Mouse (Mus musculus) heart, embryonic 14.5 days (tissue): ENCODE measurements around the gene Agrn. TPM values are rescaled to one million over a fixed set of nuclear protein-coding genes. Genes with fewer than 3 reads are reported as not detected.

Source experiments
- ATAC-seq: fragments of 200-750 bp; cut with Nextera tagmentation; 2 replicates; pipeline ENCODE4 v1.8.0; 2017; ENCODE audit warnings: low read depth, moderate TSS enrichment; ENCODE audit not compliant: insufficient number of reproducible peaks, insufficient read depth, low FRiP score
- H3K27ac ChIP-seq, 2 experiments: fragments of 200-500 bp in 1 of 2; fragments of 300-500 bp in 1 of 2; sonication (generic) in 1 of 2; replicated peaks in 1 of 2; 2 replicates each; pipeline ENCODE4 v1.5.1; 2012 to 2014; ENCODE audit warnings: low read depth in 2 of 2, low read length in 2 of 2, control low read depth in 1 of 2, mild to moderate bottlenecking in 1 of 2, mixed read lengths in 1 of 2; ENCODE audit not compliant: control insufficient read depth in 1 of 2, insufficient read depth in 1 of 2
- H3K27me3 ChIP-seq: fragments of 300-500 bp; sonication (generic); 2 replicates; pipeline ENCODE4 v1.6.1; 2014; ENCODE audit warnings: mild to moderate bottlenecking, low read length, control low read depth; ENCODE audit not compliant: control insufficient read depth, insufficient read depth
- H3K36me3 ChIP-seq: fragments of 300-500 bp; sonication (generic); 2 replicates; pipeline ENCODE4 v1.6.1; 2014; ENCODE audit warnings: mild to moderate bottlenecking, control low read depth, low read length, mixed read lengths; ENCODE audit not compliant: control insufficient read depth, insufficient read depth
- H3K4me1 ChIP-seq, 2 experiments: fragments of 200-500 bp in 1 of 2; fragments of 300-500 bp in 1 of 2; sonication (generic) in 1 of 2; 2 replicates each; pipeline ENCODE4 v1.6.1; 2012 to 2014; ENCODE audit warnings: low read length in 2 of 2, control low read depth in 1 of 2, mixed read lengths in 1 of 2; ENCODE audit not compliant: control insufficient read depth in 2 of 2, insufficient read depth in 2 of 2
- H3K4me2 ChIP-seq: fragments of 300-500 bp; sonication (generic); 2 replicates; pipeline ENCODE4 v1.6.1; 2014; ENCODE audit warnings: mild to moderate bottlenecking, low read length
- H3K4me3 ChIP-seq, 2 experiments: fragments of 200-500 bp in 1 of 2; fragments of 300-500 bp in 1 of 2; sonication (generic) in 1 of 2; 2 replicates each; pipeline ENCODE4 v1.5.1; 2012 to 2014; ENCODE audit warnings: low read length in 2 of 2, mild to moderate bottlenecking in 2 of 2, control low read depth in 1 of 2, low read depth in 1 of 2, moderate library complexity in 1 of 2; ENCODE audit not compliant: control insufficient read depth in 1 of 2, insufficient read depth in 1 of 2
- H3K9ac ChIP-seq: fragments of 300-500 bp; sonication (generic); 2 replicates; pipeline ENCODE4 v1.6.1; 2014; ENCODE audit warnings: mild to moderate bottlenecking, low read length
- H3K9me3 ChIP-seq: fragments of 300-500 bp; sonication (generic); 2 replicates; pipeline ENCODE4 v1.6.1; 2016; ENCODE audit warnings: low read length, control low read depth; ENCODE audit not compliant: control insufficient read depth
- WGBS: fragments of 180-500 bp; shearing (Covaris S2); extraction: QIAGEN DNeasy Blood & Tissue Kit; methylation state at CpG from one replicate; pipeline ENCODE4 v1.1.7; 2014; 5-methylcytosine and 5-hydroxymethylcytosine counted together
- polyA plus RNA-seq: library from polyadenylated mRNA; unstranded; fragments of >200 nt; fragmentation: Nextera tagmentation; extraction: Ambion mirVana; gene quantifications from 2 replicates; pipeline ENCODE4 v1.2.1, GENCODE M21; 2014

The Agrn gene
- polyA plus RNA-seq, 1 experiment from 2014 or later = 47.0 TPM

DNA sequence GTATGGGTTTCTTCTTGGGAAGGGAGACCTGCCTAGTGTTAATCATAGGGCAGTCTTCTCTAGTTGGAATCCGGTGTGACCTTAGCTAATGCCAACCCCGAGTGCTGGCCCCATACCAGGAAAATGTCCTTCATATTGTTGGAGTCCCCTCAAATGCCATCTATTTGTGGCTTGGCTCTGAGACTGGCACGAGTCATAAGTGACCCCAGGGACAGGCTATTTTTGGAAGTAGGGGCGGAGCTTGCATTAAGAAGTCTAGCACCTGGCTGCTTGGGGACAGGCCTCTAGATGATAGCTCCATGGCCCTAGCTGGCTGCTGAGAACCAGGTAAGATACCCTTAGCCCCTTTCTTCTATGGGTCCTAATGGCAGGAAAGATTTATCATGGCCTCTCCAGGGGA is 18.4 kb upstream of the Agrn start, which contains the start of gene Perm1:
TSS of gene Perm1 (plus strand) at position 220 of the 400 bp plus-strand sequence.
- Histone ChIP-seq H3K27ac (peak within 1 kb of the TSS; percentile 56 to 76), H3K4me3 (no peak within 1 kb of the TSS), H3K9me3 (no peaks in the 10 kb centered on the region), H3K27me3 (no peaks in the 10 kb centered on the region), H3K4me1 (peaks cover 20 to 23% of the 10 kb centered on the region in 2 experiments), H3K4me2 (peak within 1 kb of the TSS; percentile 57), H3K36me3 (peaks cover 6% of the 10 kb centered on the region; the same call in 1 of the 2 replicates), H3K9ac (peak within 1 kb of the TSS; percentile 55)
- peak; percentile 85 for ATAC-seq
- WGBS = 28% methylated on average over 4 of the region's 4 CpGs

DNA sequence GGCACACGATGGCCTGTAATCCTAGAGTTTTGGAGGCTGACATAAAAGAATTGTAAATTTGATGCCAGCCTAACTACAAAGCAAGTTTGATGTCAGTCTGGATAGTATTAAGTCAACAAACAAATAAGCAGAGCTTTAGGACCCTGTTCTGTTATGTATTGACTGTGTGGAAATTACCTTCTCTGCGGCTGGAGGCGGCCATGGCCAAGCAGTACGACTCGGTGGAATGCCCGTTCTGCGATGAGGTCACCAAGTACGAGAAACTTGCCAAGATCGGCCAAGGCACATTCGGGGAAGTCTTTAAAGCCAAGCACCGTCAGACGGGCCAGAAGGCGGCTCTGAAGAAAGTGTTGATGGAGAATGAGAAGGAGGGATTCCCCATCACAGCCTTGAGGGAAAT is 15.8 kb upstream of the Agrn start:
- Histone ChIP-seq H3K27ac (no peak overlapping the region), H3K4me2 (no peak overlapping the region), H3K36me3 (no peaks in the 10 kb centered on the region), H3K9me3 (no peaks in the 10 kb centered on the region), H3K27me3 (no peaks in the 10 kb centered on the region), H3K9ac (no peak overlapping the region), H3K4me3 (no peak overlapping the region), H3K4me1 (peaks cover 20 to 23% of the 10 kb centered on the region in 2 experiments)
- 88% methylated on average over 13 of the region's 13 CpGs for WGBS
- ATAC-seq = no peak

DNA sequence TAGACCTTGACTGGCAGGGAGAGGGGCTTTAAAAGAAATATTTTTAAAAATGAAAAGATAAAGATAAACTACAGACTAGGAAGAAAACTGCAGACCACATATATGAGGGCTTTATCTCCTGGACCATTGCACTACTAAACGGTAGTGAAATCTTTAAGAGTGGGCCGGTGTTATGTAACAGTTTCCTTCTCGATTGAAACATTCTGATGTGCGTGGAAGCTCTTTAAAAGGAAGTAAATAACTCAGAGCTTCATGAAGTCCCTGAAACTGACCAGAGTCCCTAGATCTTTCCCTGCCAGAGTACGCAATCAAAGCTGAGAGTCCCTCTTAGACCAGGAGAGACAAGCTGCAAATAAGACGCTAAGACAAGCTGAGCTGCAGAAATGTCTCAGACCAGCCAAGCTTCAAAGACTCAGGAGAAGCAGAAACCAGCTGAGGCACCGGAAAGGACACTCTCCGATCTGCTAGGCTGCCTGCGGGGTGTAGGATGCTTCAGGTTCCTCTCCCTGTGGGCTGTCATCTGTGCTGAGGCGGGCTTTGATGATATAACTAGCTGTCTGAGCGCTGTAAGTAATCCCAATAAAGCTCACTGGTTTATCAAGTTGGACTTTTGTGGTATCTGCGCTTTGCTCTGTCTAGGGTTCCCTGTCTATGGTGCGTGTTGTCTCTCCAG is 12.8 kb upstream of the Agrn start:
- H3K27ac ChIP-seq = no peak overlapping the region
- no peak overlapping the region for H3K4me2 ChIP-seq
- H3K9me3 ChIP-seq = no peaks in the 10 kb centered on the region
- H3K27me3 ChIP-seq = peaks cover 6% of the 10 kb centered on the region; the same call in 1 of the 2 replicates
- WGBS = 61% methylated on average over 13 of the region's 13 CpGs
- ATAC-seq = no peak
- no peak overlapping the region for H3K9ac ChIP-seq
- no peaks in the 10 kb centered on the region for H3K36me3 ChIP-seq
- H3K4me3 ChIP-seq = no peak overlapping the region
- peaks cover under 1% of the 10 kb centered on the region in 2 experiments; a peak in 3 of 4 replicates for H3K4me1 ChIP-seq

DNA sequence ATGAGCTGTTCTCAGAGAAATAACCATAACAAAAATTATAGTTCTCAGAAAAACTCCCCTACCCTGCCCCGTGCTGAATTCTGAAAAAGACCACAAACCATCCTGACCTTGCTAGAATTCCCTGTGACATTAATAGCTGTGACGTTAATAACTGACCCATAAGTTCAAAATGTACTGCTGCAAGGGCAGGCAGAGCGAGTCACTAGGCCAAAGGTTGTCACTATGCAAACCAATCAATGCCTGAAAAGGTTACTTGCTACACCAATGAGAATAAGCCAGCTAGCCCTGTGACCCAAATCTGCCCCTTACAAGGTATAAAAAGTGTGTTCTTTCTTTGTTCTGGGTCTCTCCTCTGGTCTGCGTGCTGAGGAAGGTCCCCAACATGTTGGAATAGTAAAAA is 11.6 kb upstream of the Agrn start:
- H3K27me3 ChIP-seq = peaks cover 6% of the 10 kb centered on the region; the same call in 1 of the 2 replicates
- 91% methylated on average over 4 of the region's 4 CpGs for WGBS
- H3K4me2 ChIP-seq = no peak overlapping the region
- no peak overlapping the region for H3K9ac ChIP-seq
- no peaks in the 10 kb centered on the region for H3K9me3 ChIP-seq
- H3K36me3 ChIP-seq = no peaks in the 10 kb centered on the region
- H3K4me3 ChIP-seq = no peak overlapping the region
- no peak overlapping the region for H3K27ac ChIP-seq
- ATAC-seq = no peak
- H3K4me1 ChIP-seq = peaks cover 0 to 4% of the 10 kb centered on the region in 2 experiments; a peak in 3 of 4 replicates

DNA sequence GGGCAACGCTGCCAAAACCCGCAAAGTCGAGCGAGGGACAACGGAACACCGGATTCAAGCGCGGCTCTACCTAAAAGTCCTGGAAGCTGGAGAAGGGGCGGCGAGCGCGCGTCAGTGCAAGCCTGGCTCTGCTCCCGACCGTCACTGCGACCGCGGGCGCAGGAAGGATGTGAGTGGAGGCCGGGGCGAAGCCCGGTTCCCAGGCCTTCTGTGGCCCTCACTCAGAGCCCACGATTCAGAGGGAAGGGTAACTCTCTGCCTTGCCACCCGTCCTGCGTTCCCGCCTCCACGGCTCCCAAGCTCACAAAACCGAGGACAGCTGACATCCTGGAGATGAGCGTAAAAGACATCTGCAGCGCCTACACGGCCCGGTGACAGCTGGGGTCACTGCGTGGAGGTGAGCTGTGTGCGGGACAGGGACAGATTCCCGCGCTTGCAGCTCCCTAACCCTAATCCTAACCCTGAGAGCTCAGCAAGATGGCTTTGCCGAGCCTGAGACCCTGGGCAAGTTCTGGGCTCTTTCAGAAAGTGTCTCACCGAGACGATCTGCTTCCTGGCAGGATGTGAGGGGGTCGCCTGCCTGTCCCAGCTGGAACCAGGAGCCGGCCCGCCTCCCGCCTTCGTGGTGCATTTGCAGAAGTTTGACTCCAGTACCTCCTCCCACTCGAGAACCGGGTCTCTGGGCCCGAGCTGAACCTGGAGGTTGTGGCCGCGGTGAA is 6.3 kb upstream of the Agrn start:
- peaks cover 6% of the 10 kb centered on the region; the same call in 1 of the 2 replicates for H3K27me3 ChIP-seq
- H3K9ac ChIP-seq = peak overlapping the region; percentile 82
- peak overlapping the region; percentile 54 to 84 for H3K27ac ChIP-seq
- no peaks in the 10 kb centered on the region for H3K9me3 ChIP-seq
- H3K36me3 ChIP-seq = no peaks in the 10 kb centered on the region
- H3K4me2 ChIP-seq = peak overlapping the region; percentile 97
- H3K4me3 ChIP-seq = peak overlapping the region; percentile 46 to 69
- under 1% methylated on average over 49 of the region's 49 CpGs for WGBS
- 0 out of 2 replicates have a peak, but pooled peaks have one; percentile 11 for ATAC-seq
- H3K4me1 ChIP-seq = peaks cover 2 to 13% of the 10 kb centered on the region in 2 experiments; a peak in 3 of 4 replicates

DNA sequence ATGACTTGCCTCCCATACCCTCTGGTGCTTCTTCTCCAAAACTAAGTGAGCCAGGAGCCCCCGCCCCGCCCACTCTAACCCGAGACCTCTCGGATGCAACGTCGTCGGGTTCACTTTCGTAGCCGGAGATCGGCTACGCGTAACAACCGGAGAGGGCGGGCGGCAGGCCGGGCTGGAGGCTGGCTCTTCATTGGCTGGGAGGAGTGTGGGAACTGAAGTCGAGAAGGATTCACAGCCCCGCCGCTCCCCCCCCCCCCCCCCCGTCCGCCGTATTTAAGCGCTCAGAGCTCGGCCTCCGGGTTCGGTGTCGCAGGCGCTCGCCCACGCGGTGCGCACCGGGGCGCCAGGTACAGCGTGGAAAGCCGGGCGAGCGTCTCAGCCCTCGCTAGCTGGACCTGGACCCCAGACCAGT is 5.7 kb upstream of the Agrn start, which contains the start of gene AW011738:
TSS of gene AW011738 (plus strand) at position 304 of the 412 bp plus-strand sequence.
- Histone ChIP-seq H3K4me2 (peak within 1 kb of the TSS; percentile 97), H3K27me3 (peaks cover 6% of the 10 kb centered on the region; the same call in 1 of the 2 replicates), H3K9ac (peak within 1 kb of the TSS; percentile 82), H3K27ac (peak within 1 kb of the TSS; percentile 54 to 84), H3K4me3 (peak within 1 kb of the TSS; percentile 46 to 69), H3K9me3 (no peaks in the 10 kb centered on the region), H3K4me1 (peaks cover 3 to 13% of the 10 kb centered on the region in 2 experiments; a peak in 3 of 4 replicates), H3K36me3 (no peaks in the 10 kb centered on the region)
- WGBS = 0% methylated on average over 39 of the region's 39 CpGs
- ATAC-seq = peak; percentile 80

DNA sequence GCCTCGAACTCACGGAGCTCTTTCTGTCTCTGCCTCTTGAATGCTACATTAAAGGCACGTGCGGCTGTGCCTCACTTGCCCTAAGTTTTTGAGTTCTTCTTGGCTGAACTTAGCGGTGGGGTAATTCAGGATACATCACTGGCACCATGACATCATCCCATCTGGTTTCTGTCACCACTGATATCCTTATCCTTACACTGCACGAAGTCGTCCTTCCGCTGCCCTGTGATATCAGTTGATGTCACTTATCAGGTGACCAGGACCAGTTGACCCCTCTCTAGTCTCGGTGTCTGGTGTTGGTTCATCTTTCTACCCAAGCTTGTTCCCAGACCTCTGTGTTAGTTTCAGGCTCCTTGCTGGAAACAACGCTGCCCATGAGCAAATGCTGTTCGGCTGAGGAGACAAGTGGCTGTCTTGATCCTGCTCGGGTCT is 5.2 kb upstream of the Agrn start:
- Histone ChIP-seq H3K27ac (peak overlapping the region; percentile 24 to 84), H3K4me2 (peak overlapping the region; percentile 97), H3K4me3 (peak overlapping the region; percentile 46 to 69), H3K9me3 (no peaks in the 10 kb centered on the region), H3K4me1 (peaks cover 4 to 13% of the 10 kb centered on the region in 2 experiments; a peak in 3 of 4 replicates), H3K9ac (peak overlapping the region; percentile 82), H3K36me3 (no peaks in the 10 kb centered on the region), H3K27me3 (peaks cover 6% of the 10 kb centered on the region; the same call in 1 of the 2 replicates)
- ATAC-seq = no peak
- WGBS = 8% methylated on average over 12 of the region's 12 CpGs
